Mouse (Mus musculus): ENCODE measurements around the gene Gm49398. TPM values are rescaled to one million over a fixed set of nuclear protein-coding genes. Genes with fewer than 3 reads are reported as not detected.

Gene Gm49398
- total RNA-seq (2021): not detected
- long read RNA-seq, experiment 1: 0 reads
- long read RNA-seq, experiment 2: 0 reads

- DNase-seq (ENCODE audit: low spot score in 2 of 2): no peak
Measured at GRCm38 (mm10) chr13:61288739-61289138, at the start of gene Gm49398. Gm49398 (minus strand) TSS chr13:61288839.

DNA sequence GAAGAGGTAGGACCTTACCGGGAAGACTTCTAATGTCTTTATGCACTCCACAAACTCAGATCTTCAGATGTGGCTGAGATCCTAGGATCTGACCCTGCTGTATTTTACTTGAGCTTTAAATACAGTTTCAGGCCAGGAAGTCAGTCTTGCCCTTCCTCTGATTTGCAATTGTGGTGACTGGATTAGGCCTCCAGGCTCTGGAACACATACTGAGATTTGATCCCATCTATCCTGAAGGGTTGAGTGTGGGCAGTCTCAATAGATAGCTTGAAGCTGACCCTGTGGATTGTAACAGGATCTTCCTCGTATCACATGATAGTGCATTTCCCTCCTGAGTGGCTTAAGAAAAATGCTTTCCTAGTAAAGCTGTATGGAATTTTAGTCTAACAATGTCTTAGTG, 33.4 kb downstream of the Gm49398 start, which contains the start of gene Cts8:
TSS of gene Cts8 (minus strand) at position 101 of the 400 bp plus-strand sequence.
- DNase-seq (ENCODE audit: low spot score in 2 of 2): no peak

DNA sequence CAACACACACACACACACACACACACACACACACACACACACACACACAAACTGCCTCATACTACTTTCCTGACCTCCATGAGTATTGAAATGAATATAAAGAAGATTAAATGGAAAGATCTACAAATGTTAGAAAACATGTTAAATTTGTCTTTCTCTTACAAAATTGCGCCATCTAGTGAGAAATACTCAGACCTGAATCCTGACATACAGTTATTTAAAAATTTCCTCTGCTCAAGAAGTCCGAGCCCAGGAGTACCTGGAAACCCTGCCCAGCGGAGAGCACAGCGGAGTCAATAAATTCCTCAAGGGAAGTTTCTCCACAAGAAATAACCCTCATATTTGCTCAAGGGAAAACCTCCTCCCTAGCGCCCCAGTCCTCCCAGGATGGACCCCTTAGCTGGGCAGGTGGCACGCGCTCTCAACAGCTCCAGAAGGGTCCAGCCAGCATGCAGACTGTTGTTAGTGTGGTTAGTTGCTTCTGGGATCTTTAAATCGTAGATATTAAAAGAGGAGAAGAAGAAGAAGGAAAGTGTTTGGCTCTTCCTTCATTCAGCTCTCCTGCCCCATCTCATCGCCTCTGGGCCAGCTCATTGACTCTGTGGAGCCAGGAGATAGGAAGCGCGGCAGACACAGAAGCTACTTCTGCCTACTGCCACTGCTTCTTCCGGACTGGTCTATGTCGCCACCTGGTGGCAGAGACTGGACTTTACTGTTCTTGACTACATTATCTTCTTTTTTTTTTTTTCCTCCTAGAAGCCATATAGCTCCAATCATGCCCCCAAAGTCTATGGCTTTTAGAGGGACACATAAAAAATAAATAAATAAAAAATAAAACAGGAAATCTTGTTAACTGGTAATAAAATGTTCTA, 47.3 kb downstream of the Gm49398 start:
- DNase-seq (ENCODE audit: low spot score in 2 of 2): peak in 1 of 2 experiments; percentile 7

DNA sequence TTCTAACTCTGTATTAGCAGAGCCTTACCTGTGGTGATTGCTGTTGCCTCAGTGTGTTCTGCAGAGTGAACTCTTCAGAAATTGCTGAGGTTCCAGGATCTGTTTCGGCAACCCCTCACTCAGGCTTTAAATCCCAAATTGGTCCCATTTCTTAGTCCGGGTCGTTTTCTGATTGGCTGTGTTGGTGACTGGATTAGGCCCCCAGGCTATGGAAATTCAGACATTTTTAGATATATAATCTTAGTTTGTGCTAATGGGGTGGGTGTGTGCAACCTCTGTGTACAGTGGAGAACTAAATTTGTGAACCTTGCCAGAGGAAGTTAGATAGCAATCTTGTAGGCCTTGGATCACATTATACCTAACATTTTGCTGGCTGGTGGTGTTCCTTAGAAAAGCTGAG, 85.3 kb downstream of the Gm49398 start, which contains the start of gene Cts6:
TSS of gene Cts6 (minus strand) at position 101 of the 400 bp plus-strand sequence.
- no peak for DNase-seq (ENCODE audit: low spot score in 2 of 2)

Small RNA genes lying within 50 kb of the gene (microRNA-seq; reads per million reads assigned to microRNA genes)
- not detected for gene Gm27704

Other genes with a start within 250 kb of the Gm49398 start
- not detected for gene Ctsq, start 248.2 kb downstream of the Gm49398 start, total RNA-seq (2021)
- gene Ctsr, start 124.6 kb downstream of the Gm49398 start, total RNA-seq (2021): not detected
- gene Cts6, start 85.4 kb downstream of the Gm49398 start, total RNA-seq (2021): not detected
- not detected for gene Cts8, start 33.5 kb downstream of the Gm49398 start, total RNA-seq (2021)
- gene Cts7, start 69.4 kb upstream of the Gm49398 start, total RNA-seq (2021): not detected